Mouse (Mus musculus) stomach, embryonic 15.5 days (tissue): ENCODE measurements around the gene Larp7. TPM values are rescaled to one million over a fixed set of nuclear protein-coding genes. Genes with fewer than 3 reads are reported as not detected.

ENCODE experiments used
- ATAC-seq: fragments of 200-750 bp; cut with Nextera tagmentation; 2 replicates; pipeline ENCODE4 v1.8.0; 2017; ENCODE audit warnings: low read depth, moderate number of reproducible peaks, moderate TSS enrichment; ENCODE audit not compliant: insufficient read depth, low FRiP score
- H3K27ac ChIP-seq: fragments of 300-500 bp; sonication (generic); 2 replicates; pipeline ENCODE4 v1.5.1; 2015; ENCODE audit warnings: mild to moderate bottlenecking, inconsistent platforms
- H3K27me3 ChIP-seq: fragments of 300-500 bp; sonication (generic); replicated peaks from 2 replicates; pipeline ENCODE4 v1.6.1; 2015; ENCODE audit warnings: inconsistent platforms
- H3K36me3 ChIP-seq: fragments of 300-500 bp; sonication (generic); 2 replicates; pipeline ENCODE4 v1.6.1; 2015; ENCODE audit warnings: inconsistent platforms
- H3K4me1 ChIP-seq: fragments of 300-500 bp; sonication (generic); 2 replicates; pipeline ENCODE4 v1.6.1; 2015; ENCODE audit warnings: inconsistent platforms
- H3K4me2 ChIP-seq: fragments of 300-500 bp; sonication (generic); 2 replicates; pipeline ENCODE4 v1.6.1; 2015; ENCODE audit warnings: mild to moderate bottlenecking, inconsistent platforms
- H3K4me3 ChIP-seq: fragments of 300-500 bp; sonication (generic); replicated peaks from 2 replicates; pipeline ENCODE4 v1.5.1; 2015; ENCODE audit warnings: inconsistent platforms
- H3K9ac ChIP-seq: fragments of 300-500 bp; sonication (generic); 2 replicates; pipeline ENCODE4 v1.6.1; 2015; ENCODE audit warnings: inconsistent platforms
- H3K9me3 ChIP-seq: fragments of 300-500 bp; sonication (generic); 2 replicates; pipeline ENCODE4 v1.6.1; 2016; ENCODE audit warnings: inconsistent platforms
- WGBS: fragments of 180-500 bp; shearing (Covaris S2); methylation state at CpG from one replicate; pipeline ENCODE4 v1.1.7; 2015; 5-methylcytosine and 5-hydroxymethylcytosine counted together
- polyA plus RNA-seq: library from polyadenylated mRNA; unstranded; fragments of >200 nt; fragmentation: Nextera tagmentation; extraction: Ambion mirVana; gene quantifications from 2 replicates; pipeline ENCODE4 v1.2.1, GENCODE M21; 2015

Larp7 gene
- polyA plus RNA-seq, result 50.9 and 55.5 TPM in 2 replicates

- H3K9me3 ChIP-seq, result no peaks in the 10 kb centered on the region
- peak within 1 kb of the TSS; percentile 73 for H3K4me3 ChIP-seq
- peak; percentile 99 for ATAC-seq
- peaks cover 5% of the 10 kb centered on the region; the same call in 1 of the 2 replicates for H3K36me3 ChIP-seq
- under 1% methylated on average over 71 of the region's 73 CpGs for WGBS
- peak within 1 kb of the TSS; percentile 97 for H3K27ac ChIP-seq
- no peaks in the 10 kb centered on the region for H3K27me3 ChIP-seq
- peak within 1 kb of the TSS; percentile 61 for H3K9ac ChIP-seq
- H3K4me1 ChIP-seq, result peaks cover 7% of the 10 kb centered on the region
- peak within 1 kb of the TSS; percentile 73 for H3K4me2 ChIP-seq
Measured at GRCm38 (mm10) chr3:127552973-127553719, at the start of gene Larp7, which contains the start of gene Zgrf1. TSS of gene Larp7 (minus strand) at chr3:127553349. TSS of gene Zgrf1 (plus strand) at chr3:127553489.

- Histone ChIP-seq H3K4me3 (no peak overlapping the region), H3K36me3 (no peaks in the 10 kb centered on the region), H3K4me1 (no peaks in the 10 kb centered on the region), H3K4me2 (no peak overlapping the region), H3K27ac (no peak overlapping the region), H3K27me3 (no peaks in the 10 kb centered on the region), H3K9ac (no peak overlapping the region), H3K9me3 (no peaks in the 10 kb centered on the region)
- 76% methylated on average over 1 of the region's 1 CpGs for WGBS
- no peak for ATAC-seq
Measured at GRCm38 (mm10) chr3:127597136-127597535, 44.0 kb upstream of the Larp7 start.

- 64% methylated on average over 4 of the region's 4 CpGs for WGBS
- Histone ChIP-seq H3K36me3 (peaks cover 14% of the 10 kb centered on the region), H3K4me1 (no peaks in the 10 kb centered on the region), H3K9me3 (no peaks in the 10 kb centered on the region), H3K27ac (no peak overlapping the region), H3K27me3 (no peaks in the 10 kb centered on the region), H3K4me3 (no peak overlapping the region), H3K4me2 (no peak overlapping the region), H3K9ac (no peak overlapping the region)
- ATAC-seq, result peak; percentile 50; the same call in 1 of the 2 replicates
Measured at GRCm38 (mm10) chr3:127572557-127572956, 19.4 kb upstream of the Larp7 start.

- H3K27me3 ChIP-seq, result no peaks in the 10 kb centered on the region
- no peak for ATAC-seq
- no peak overlapping the region for H3K9ac ChIP-seq
- no peaks in the 10 kb centered on the region for H3K9me3 ChIP-seq
- H3K4me3 ChIP-seq, result no peak overlapping the region
- no peak overlapping the region for H3K4me2 ChIP-seq
- 72% methylated on average over 3 of the region's 3 CpGs for WGBS
- H3K27ac ChIP-seq, result no peak overlapping the region
- H3K36me3 ChIP-seq, result peaks cover 22% of the 10 kb centered on the region
- no peaks in the 10 kb centered on the region for H3K4me1 ChIP-seq
Measured at GRCm38 (mm10) chr3:127565129-127565528, 12.0 kb upstream of the Larp7 start.

GRCm38 (mm10) chr3:127562974-127563373, 9.8 kb upstream of the Larp7 start:
- Histone ChIP-seq H3K4me2 (no peak overlapping the region), H3K27ac (no peak overlapping the region), H3K36me3 (peaks cover 15% of the 10 kb centered on the region), H3K9ac (no peak overlapping the region), H3K4me3 (no peak overlapping the region), H3K27me3 (no peaks in the 10 kb centered on the region), H3K9me3 (no peaks in the 10 kb centered on the region), H3K4me1 (no peaks in the 10 kb centered on the region)
- ATAC-seq, result no peak
- WGBS, result 91% methylated on average over 4 of the region's 4 CpGs

- Histone ChIP-seq H3K4me2 (no peak overlapping the region), H3K36me3 (peaks cover 17% of the 10 kb centered on the region), H3K4me3 (no peak overlapping the region), H3K4me1 (peaks cover 7% of the 10 kb centered on the region), H3K27me3 (no peaks in the 10 kb centered on the region), H3K9me3 (no peaks in the 10 kb centered on the region), H3K27ac (no peak overlapping the region), H3K9ac (no peak overlapping the region)
- no peak for ATAC-seq
Measured at GRCm38 (mm10) chr3:127558201-127558600, 5.1 kb upstream of the Larp7 start.

GRCm38 (mm10) chr3:127554723-127555122, 1.6 kb upstream of the Larp7 start:
- Histone ChIP-seq H3K4me1 (peaks cover 7% of the 10 kb centered on the region), H3K27ac (no peak overlapping the region), H3K9ac (no peak overlapping the region), H3K4me3 (peak overlapping the region; percentile 13; the same call in 1 of the 2 replicates), H3K27me3 (no peaks in the 10 kb centered on the region), H3K36me3 (peaks cover 5% of the 10 kb centered on the region; the same call in 1 of the 2 replicates), H3K4me2 (peak overlapping the region; percentile 73), H3K9me3 (no peaks in the 10 kb centered on the region)
- WGBS, result 37% methylated on average over 5 of the region's 5 CpGs
- ATAC-seq, result no peak

GRCm38 (mm10) chr3:127553720-127554043, 533 bp upstream of the Larp7 start:
- H3K27me3 ChIP-seq, result no peaks in the 10 kb centered on the region
- no peaks in the 10 kb centered on the region for H3K9me3 ChIP-seq
- H3K4me2 ChIP-seq, result peak overlapping the region; percentile 73
- H3K4me1 ChIP-seq, result peaks cover 7% of the 10 kb centered on the region
- H3K9ac ChIP-seq, result peak overlapping the region; percentile 46; the same call in 1 of the 2 replicates
- no peak overlapping the region for H3K27ac ChIP-seq
- no peak for ATAC-seq
- WGBS, result 0% methylated on average over 4 of the region's 4 CpGs
- H3K36me3 ChIP-seq, result peaks cover 5% of the 10 kb centered on the region; the same call in 1 of the 2 replicates
- H3K4me3 ChIP-seq, result peak overlapping the region; percentile 73

- Histone ChIP-seq H3K4me3 (peak overlapping the region; percentile 73), H3K4me1 (peaks cover 7% of the 10 kb centered on the region), H3K27ac (peak overlapping the region; percentile 97), H3K36me3 (peaks cover 5% of the 10 kb centered on the region; the same call in 1 of the 2 replicates), H3K4me2 (peak overlapping the region; percentile 60), H3K9me3 (no peaks in the 10 kb centered on the region), H3K9ac (no peak overlapping the region), H3K27me3 (no peaks in the 10 kb centered on the region)
- no peak for ATAC-seq
- WGBS, result 4% methylated on average over 10 of the region's 13 CpGs
Measured at GRCm38 (mm10) chr3:127552434-127552972, 646 bp downstream of the Larp7 start.

- Histone ChIP-seq H3K9me3 (no peaks in the 10 kb centered on the region), H3K4me3 (no peak overlapping the region), H3K9ac (no peak overlapping the region), H3K4me1 (no peaks in the 10 kb centered on the region), H3K27me3 (no peaks in the 10 kb centered on the region), H3K27ac (no peak overlapping the region), H3K36me3 (peaks cover 14% of the 10 kb centered on the region; the same call in 1 of the 2 replicates), H3K4me2 (no peak overlapping the region)
- WGBS, result 49% methylated on average over 5 of the region's 5 CpGs
- no peak for ATAC-seq
Measured at GRCm38 (mm10) chr3:127547882-127548281, 5.3 kb downstream of the Larp7 start.

- WGBS, result 40% methylated on average over 5 of the region's 5 CpGs
- H3K4me2 ChIP-seq, result no peak overlapping the region
- H3K36me3 ChIP-seq, result peaks cover 18% of the 10 kb centered on the region; the same call in 1 of the 2 replicates
- no peak overlapping the region for H3K27ac ChIP-seq
- no peaks in the 10 kb centered on the region for H3K4me1 ChIP-seq
- H3K9ac ChIP-seq, result no peak overlapping the region
- H3K4me3 ChIP-seq, result no peak overlapping the region
- H3K9me3 ChIP-seq, result no peaks in the 10 kb centered on the region
- ATAC-seq, result no peak
- H3K27me3 ChIP-seq, result no peaks in the 10 kb centered on the region
Measured at GRCm38 (mm10) chr3:127544610-127545121, 8.5 kb downstream of the Larp7 start.

GRCm38 (mm10) chr3:127543976-127544375, 9.2 kb downstream of the Larp7 start:
- Histone ChIP-seq H3K4me1 (no peaks in the 10 kb centered on the region), H3K36me3 (peaks cover 18% of the 10 kb centered on the region; the same call in 1 of the 2 replicates), H3K4me2 (no peak overlapping the region), H3K4me3 (no peak overlapping the region), H3K27me3 (no peaks in the 10 kb centered on the region), H3K27ac (no peak overlapping the region), H3K9ac (no peak overlapping the region), H3K9me3 (no peaks in the 10 kb centered on the region)
- 79% methylated on average over 4 of the region's 4 CpGs for WGBS
- no peak for ATAC-seq
